Mouse (Mus musculus): ENCODE measurements around the gene Ssr1. TPM values are rescaled to one million over a fixed set of nuclear protein-coding genes. Genes with fewer than 3 reads are reported as not detected.

Ssr1 gene
- polyA plus RNA-seq, 1 experiment from 2014 or later = 55.1 TPM

- peak overlapping the region; percentile 88 for H3K27ac ChIP-seq (ENCODE audit: low read depth)
- peaks cover 36% of the 10 kb centered on the region for H3K36me3 ChIP-seq (replicated peaks; ENCODE audit: insufficient read depth, low read length)
- H3K27me3 ChIP-seq (ENCODE audit: insufficient read depth, low read length) = no peaks in the 10 kb centered on the region
- H3K4me1 ChIP-seq (ENCODE audit: insufficient read depth) = peaks cover 21% of the 10 kb centered on the region
- H3K4me2 ChIP-seq (ENCODE audit: low read depth, low read length) = peak overlapping the region; percentile 73
- no peaks in the 10 kb centered on the region for H3K9me3 ChIP-seq (ENCODE audit: low read length)
- TF ChIP-seq EP300 (IDR thresholded peaks at IDR 0.05; ENCODE audit: low read depth) (no peak), CTCF (IDR thresholded peaks at IDR 0.05; ENCODE audit: low read depth) (no peak)
- peak overlapping the region; percentile 92 for H3K4me3 ChIP-seq (ENCODE audit: low read depth, low read length)
- WGBS (ENCODE audit: insufficient replicate concordance) = 5% methylated on average over 10 of the region's 10 CpGs
- ATAC-seq (no peak), DNase-seq (no peak)
- H3K9ac ChIP-seq (replicated peaks) = peak overlapping the region; percentile 91
Measured at GRCm38 (mm10) chr13:37992638-37993371, 1.2 kb downstream of the Ssr1 start.

GRCm38 (mm10) chr13:37989701-37990100 is 4.3 kb downstream of the Ssr1 start:
- H3K27me3 ChIP-seq (ENCODE audit: insufficient read depth, low read length) = no peaks in the 10 kb centered on the region
- DNase-seq = no peak

GRCm38 (mm10) chr13:37986166-37986565 is 7.9 kb downstream of the Ssr1 start:
- Histone ChIP-seq H3K9ac (replicated peaks) (no peak overlapping the region), H3K9me3 (ENCODE audit: low read length) (no peaks in the 10 kb centered on the region), H3K4me3 (ENCODE audit: low read depth, low read length) (no peak overlapping the region), H3K27me3 (ENCODE audit: insufficient read depth, low read length) (no peaks in the 10 kb centered on the region), H3K36me3 (replicated peaks; ENCODE audit: insufficient read depth, low read length) (peaks cover 93% of the 10 kb centered on the region), H3K4me2 (ENCODE audit: low read depth, low read length) (no peak overlapping the region), H3K4me1 (ENCODE audit: insufficient read depth) (peaks cover 3% of the 10 kb centered on the region; the same call in 1 of the 2 replicates), H3K27ac (ENCODE audit: low read depth) (no peak overlapping the region)
- TF ChIP-seq CTCF (IDR thresholded peaks at IDR 0.05; ENCODE audit: low read depth) = no peak
- no peak for TF ChIP-seq EP300 (IDR thresholded peaks at IDR 0.05; ENCODE audit: low read depth)
- WGBS (ENCODE audit: insufficient replicate concordance) = 89% methylated on average over 10 of the region's 10 CpGs
- ATAC-seq (no peak), DNase-seq (no peak)

More at GRCm38 (mm10) chr13:37989701-37990100, 4.3 kb downstream of the Ssr1 start:
- TF ChIP-seq EP300 (IDR thresholded peaks at IDR 0.05; ENCODE audit: low read depth) (no peak), CTCF (IDR thresholded peaks at IDR 0.05; ENCODE audit: low read depth) (no peak)
- no peak overlapping the region for H3K4me3 ChIP-seq (ENCODE audit: low read depth, low read length)
- 88% methylated on average over 8 of the region's 8 CpGs for WGBS (ENCODE audit: insufficient replicate concordance)
- no peak overlapping the region for H3K9ac ChIP-seq (replicated peaks)
- ATAC-seq = no peak
- H3K27ac ChIP-seq (ENCODE audit: low read depth) = no peak overlapping the region
- H3K36me3 ChIP-seq (replicated peaks; ENCODE audit: insufficient read depth, low read length) = peaks cover 64% of the 10 kb centered on the region
- peaks cover 18% of the 10 kb centered on the region for H3K4me1 ChIP-seq (ENCODE audit: insufficient read depth)
- H3K9me3 ChIP-seq (ENCODE audit: low read length) = no peaks in the 10 kb centered on the region
- no peak overlapping the region for H3K4me2 ChIP-seq (ENCODE audit: low read depth, low read length)

GRCm38 (mm10) chr13:37981063-37981462 is 13.0 kb downstream of the Ssr1 start:
- Histone ChIP-seq H3K9me3 (ENCODE audit: low read length) (no peaks in the 10 kb centered on the region), H3K27me3 (ENCODE audit: insufficient read depth, low read length) (no peaks in the 10 kb centered on the region), H3K4me2 (ENCODE audit: low read depth, low read length) (no peak overlapping the region), H3K9ac (replicated peaks) (no peak overlapping the region), H3K27ac (ENCODE audit: low read depth) (no peak overlapping the region), H3K4me1 (ENCODE audit: insufficient read depth) (no peaks in the 10 kb centered on the region), H3K4me3 (ENCODE audit: low read depth, low read length) (no peak overlapping the region), H3K36me3 (replicated peaks; ENCODE audit: insufficient read depth, low read length) (peaks cover 89% of the 10 kb centered on the region)
- 83% methylated on average over 5 of the region's 5 CpGs for WGBS (ENCODE audit: insufficient replicate concordance)
- DNase-seq (no peak), ATAC-seq (no peak)
- TF ChIP-seq EP300 (IDR thresholded peaks at IDR 0.05; ENCODE audit: low read depth) (no peak), CTCF (IDR thresholded peaks at IDR 0.05; ENCODE audit: low read depth) (no peak)

- DNase-seq (no peak), ATAC-seq (no peak)
- Histone ChIP-seq H3K4me2 (ENCODE audit: low read depth, low read length) (no peak overlapping the region), H3K36me3 (replicated peaks; ENCODE audit: insufficient read depth, low read length) (peaks cover 83% of the 10 kb centered on the region), H3K27ac (ENCODE audit: low read depth) (no peak overlapping the region), H3K4me1 (ENCODE audit: insufficient read depth) (no peaks in the 10 kb centered on the region), H3K9ac (replicated peaks) (no peak overlapping the region), H3K27me3 (ENCODE audit: insufficient read depth, low read length) (no peaks in the 10 kb centered on the region), H3K4me3 (ENCODE audit: low read depth, low read length) (no peak overlapping the region), H3K9me3 (ENCODE audit: low read length) (no peaks in the 10 kb centered on the region)
- TF ChIP-seq EP300 (IDR thresholded peaks at IDR 0.05; ENCODE audit: low read depth) (no peak), CTCF (IDR thresholded peaks at IDR 0.05; ENCODE audit: low read depth) (no peak)
- WGBS (ENCODE audit: insufficient replicate concordance) = 91% methylated on average over 10 of the region's 10 CpGs
Measured at GRCm38 (mm10) chr13:37980346-37980745, 13.7 kb downstream of the Ssr1 start.

DNA sequence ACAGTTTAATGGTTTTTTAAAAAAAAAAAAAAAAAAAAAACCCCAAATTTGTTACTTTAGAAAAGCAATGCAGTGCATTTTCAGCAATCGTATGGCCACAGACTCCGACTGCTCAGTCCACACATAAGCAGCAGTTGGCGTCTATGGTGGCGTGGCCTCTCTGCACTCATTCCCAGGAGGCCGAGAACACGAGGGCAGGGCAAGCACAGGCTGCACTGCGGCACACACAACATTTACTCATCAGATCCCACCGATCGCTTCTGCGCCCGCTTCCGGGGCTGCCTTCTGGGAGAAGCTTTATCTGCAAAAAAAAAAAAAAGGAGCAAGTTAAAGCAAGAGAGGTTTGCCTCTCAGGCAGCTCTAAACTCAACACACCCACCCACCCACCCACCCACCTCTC is 14.5 kb downstream of the Ssr1 start:
- no peak for ATAC-seq
- Histone ChIP-seq H3K27me3 (ENCODE audit: insufficient read depth, low read length) (no peaks in the 10 kb centered on the region), H3K4me1 (ENCODE audit: insufficient read depth) (no peaks in the 10 kb centered on the region), H3K9me3 (ENCODE audit: low read length) (no peaks in the 10 kb centered on the region), H3K36me3 (replicated peaks; ENCODE audit: insufficient read depth, low read length) (peaks cover 77% of the 10 kb centered on the region), H3K27ac (ENCODE audit: low read depth) (no peak overlapping the region), H3K4me3 (ENCODE audit: low read depth, low read length) (no peak overlapping the region), H3K4me2 (ENCODE audit: low read depth, low read length) (no peak overlapping the region), H3K9ac (replicated peaks) (no peak overlapping the region)
- no peak for TF ChIP-seq EP300 (IDR thresholded peaks at IDR 0.05; ENCODE audit: low read depth)
- no peak for TF ChIP-seq CTCF (IDR thresholded peaks at IDR 0.05; ENCODE audit: low read depth)
- DNase-seq = no peak
- WGBS (ENCODE audit: insufficient replicate concordance) = 93% methylated on average over 12 of the region's 12 CpGs
